Mouse (Mus musculus) megakaryocyte, embryonic 14.5 days (primary cell): ENCODE results near the gene Klhdc4. TPM values are rescaled to one million over a fixed set of nuclear protein-coding genes. Genes with fewer than 3 reads are reported as not detected.
A peak's percentile ranks its signal among the peaks of the same experiment; 100 is the strongest.

Experiments
- H3K27me3 ChIP-seq: replicated peaks from 2 replicates; pipeline ENCODE3; 2012; ENCODE audit warnings: inconsistent platforms
- H3K36me3 ChIP-seq: replicated peaks from 2 replicates; pipeline ENCODE3; 2012; ENCODE audit warnings: low read length, inconsistent platforms, mixed read lengths
- H3K4me1 ChIP-seq: 2 replicates; pipeline ENCODE4 v1.6.1; 2012; ENCODE audit warnings: inconsistent platforms
- H3K4me3 ChIP-seq: replicated peaks from 2 replicates; pipeline ENCODE3; 2012; ENCODE audit warnings: moderate library complexity, mild to moderate bottlenecking, inconsistent platforms
- H3K9me3 ChIP-seq: 2 replicates; pipeline ENCODE4 v1.6.1; 2012; ENCODE audit warnings: inconsistent platforms
- FLI1 ChIP-seq: IDR thresholded peaks from 2 replicates; pipeline ENCODE4 v1.6.1; 2012; ENCODE audit warnings: low read length, inconsistent platforms, mixed read lengths
- GATA1 ChIP-seq: IDR thresholded peaks from 3 replicates; pipeline ENCODE4 v1.6.1; 2012; ENCODE audit warnings: mixed read lengths, low read length, inconsistent platforms, borderline replicate concordance
- polyA plus RNA-seq: library from polyadenylated mRNA; stranded (reverse); fragments of >175 nt; gene quantifications from 2 replicates; pipeline ENCODE4 v1.2.3, GENCODE M21; 2012; ENCODE audit warnings: low replicate concordance; ENCODE audit not compliant: insufficient read depth

The Klhdc4 gene
- polyA plus RNA-seq, 1 experiment = 37.8 TPM

DNA sequence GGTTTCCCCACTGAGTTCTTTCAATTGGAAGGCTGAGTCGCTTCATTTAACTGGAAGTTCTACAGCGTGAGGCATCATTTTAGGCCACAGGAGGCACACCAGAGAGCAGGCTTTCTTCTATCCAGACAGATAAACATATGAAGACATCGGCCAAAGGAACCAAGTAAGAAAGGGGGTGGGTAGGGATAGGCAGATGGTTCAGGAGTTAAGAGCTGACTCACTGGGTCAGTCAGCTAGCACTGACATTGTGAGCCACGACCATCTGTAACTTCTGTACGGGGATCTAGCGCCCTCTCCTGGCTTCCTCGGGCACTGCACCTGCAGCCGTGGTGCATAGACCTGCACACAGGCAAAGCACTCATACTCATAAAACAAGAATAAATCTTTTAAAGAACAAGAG, 11.9 kb upstream of the Klhdc4 start:
- TF ChIP-seq FLI1 = no peak
- TF ChIP-seq GATA1 = no peak
- Histone ChIP-seq H3K27me3 (peaks cover 13% of the 10 kb centered on the region), H3K4me3 (peak overlapping the region; percentile 84), H3K36me3 (no peaks in the 10 kb centered on the region), H3K4me1 (peaks cover 21% of the 10 kb centered on the region), H3K9me3 (no peaks in the 10 kb centered on the region)

- no peaks in the 10 kb centered on the region for H3K36me3 ChIP-seq
- H3K27me3 ChIP-seq = no peaks in the 10 kb centered on the region
- H3K9me3 ChIP-seq = no peaks in the 10 kb centered on the region
- H3K4me1 ChIP-seq = peaks cover 31% of the 10 kb centered on the region
- no peak for TF ChIP-seq GATA1
- TF ChIP-seq FLI1 = no peak
- H3K4me3 ChIP-seq = peak overlapping the region; percentile 42
These were observed 3.1 kb upstream of the Klhdc4 start for GRCm38 (mm10) chr8:121832503-121832902.

DNA sequence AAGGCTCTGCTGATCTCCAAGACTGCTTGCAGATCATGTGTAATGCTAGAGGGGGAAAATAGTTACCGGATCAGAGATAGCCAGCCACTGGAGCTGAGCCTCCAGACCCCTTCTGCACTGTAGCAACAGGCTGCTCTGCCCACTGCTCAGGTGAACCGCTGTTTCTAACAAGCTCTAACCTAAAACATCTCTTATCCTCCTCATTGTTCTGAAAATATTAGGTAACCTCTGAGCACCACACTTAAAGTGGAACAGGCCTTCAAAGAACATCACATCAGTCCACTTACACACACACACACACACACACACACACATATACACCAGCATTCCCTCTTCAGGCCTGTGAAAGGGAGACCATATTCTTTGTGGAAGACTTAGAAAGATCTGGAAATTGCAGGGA, 2.7 kb upstream of the Klhdc4 start:
- Histone ChIP-seq H3K27me3 (no peaks in the 10 kb centered on the region), H3K4me3 (peak overlapping the region; percentile 23)
- TF ChIP-seq FLI1 = no peak
- TF ChIP-seq GATA1 = no peak

DNA sequence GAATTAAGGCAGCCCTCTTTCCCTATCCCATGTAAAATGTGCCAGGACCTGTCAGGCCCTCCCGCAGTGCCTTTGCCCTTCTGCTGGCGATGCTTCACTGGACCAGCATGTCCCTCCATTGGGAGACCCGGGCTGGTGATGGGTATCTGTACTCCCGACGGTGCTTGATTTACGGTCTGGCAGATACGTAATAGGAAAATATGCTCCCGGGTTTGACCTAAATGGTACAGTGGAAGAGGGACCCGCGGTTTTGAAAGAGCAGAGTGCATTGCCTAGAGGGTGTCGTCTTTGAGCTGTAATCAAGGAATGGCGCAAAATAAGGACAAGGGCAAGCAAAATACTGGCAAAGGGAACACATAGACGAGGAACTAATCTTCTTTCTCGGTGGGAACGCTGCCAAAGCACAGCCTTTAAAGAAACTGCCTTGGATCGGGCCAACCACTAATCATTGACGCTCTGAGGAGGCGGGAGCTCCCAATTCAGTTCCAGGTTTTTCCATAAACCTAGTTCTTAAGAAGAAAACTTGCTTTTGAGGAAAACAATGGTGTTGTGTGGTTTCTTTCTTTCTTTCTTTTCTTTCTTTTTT, 501 bp upstream of the Klhdc4 start:
- H3K4me1 ChIP-seq = peaks cover 32% of the 10 kb centered on the region
- H3K27me3 ChIP-seq = no peaks in the 10 kb centered on the region
- peak overlapping the region; percentile 95 for H3K4me3 ChIP-seq
- TF ChIP-seq GATA1 (no peak), FLI1 (no peak)
- no peaks in the 10 kb centered on the region for H3K9me3 ChIP-seq
- no peaks in the 10 kb centered on the region for H3K36me3 ChIP-seq

More for the DNA sequence above, 2.7 kb upstream of the Klhdc4 start:
- H3K9me3 ChIP-seq = no peaks in the 10 kb centered on the region
- peaks cover 32% of the 10 kb centered on the region for H3K4me1 ChIP-seq
- H3K36me3 ChIP-seq = no peaks in the 10 kb centered on the region

DNA sequence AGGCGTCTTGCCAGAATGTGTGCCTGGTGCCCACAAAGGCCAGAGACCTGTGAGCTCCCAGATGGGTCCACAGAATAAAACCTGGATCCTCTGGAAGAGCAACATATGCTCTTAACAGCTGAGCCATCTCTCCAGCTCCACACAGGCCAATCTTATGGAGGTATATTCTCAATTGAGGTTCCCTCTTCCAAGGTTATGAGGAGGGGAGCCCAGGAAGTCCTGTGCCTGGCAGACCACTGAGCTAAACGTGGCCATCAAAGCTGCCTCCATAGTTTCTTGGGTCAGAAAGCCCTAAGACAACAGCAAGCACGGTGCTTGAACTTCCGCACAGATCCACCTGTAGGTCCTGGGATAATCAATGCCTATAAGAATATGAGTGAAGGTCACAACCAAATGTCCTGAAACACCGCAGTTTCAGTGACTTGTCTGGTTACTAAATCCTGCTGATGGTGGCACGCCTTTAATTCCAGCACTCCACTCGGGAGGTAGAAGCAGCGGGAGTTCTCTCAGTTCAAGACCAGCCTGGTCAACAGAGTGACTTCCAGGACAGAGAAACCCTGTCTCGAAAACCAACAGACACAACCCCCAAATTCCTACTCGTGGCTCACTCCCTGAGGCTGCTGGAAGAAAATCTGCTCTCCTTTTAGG, 869 bp downstream of the Klhdc4 start:
- H3K27me3 ChIP-seq = no peaks in the 10 kb centered on the region
- no peaks in the 10 kb centered on the region for H3K36me3 ChIP-seq
- H3K9me3 ChIP-seq = no peaks in the 10 kb centered on the region
- TF ChIP-seq FLI1 = no peak
- no peak for TF ChIP-seq GATA1
- peaks cover 32% of the 10 kb centered on the region for H3K4me1 ChIP-seq
- H3K4me3 ChIP-seq = peak overlapping the region; percentile 95

GRCm38 (mm10) chr8:121827726-121828125, 1.6 kb downstream of the Klhdc4 start:
- H3K36me3 ChIP-seq = no peaks in the 10 kb centered on the region
- no peaks in the 10 kb centered on the region for H3K27me3 ChIP-seq
- H3K4me1 ChIP-seq = peaks cover 32% of the 10 kb centered on the region
- H3K4me3 ChIP-seq = peak overlapping the region; percentile 95
- TF ChIP-seq FLI1 (no peak), GATA1 (no peak)
- no peaks in the 10 kb centered on the region for H3K9me3 ChIP-seq

DNA sequence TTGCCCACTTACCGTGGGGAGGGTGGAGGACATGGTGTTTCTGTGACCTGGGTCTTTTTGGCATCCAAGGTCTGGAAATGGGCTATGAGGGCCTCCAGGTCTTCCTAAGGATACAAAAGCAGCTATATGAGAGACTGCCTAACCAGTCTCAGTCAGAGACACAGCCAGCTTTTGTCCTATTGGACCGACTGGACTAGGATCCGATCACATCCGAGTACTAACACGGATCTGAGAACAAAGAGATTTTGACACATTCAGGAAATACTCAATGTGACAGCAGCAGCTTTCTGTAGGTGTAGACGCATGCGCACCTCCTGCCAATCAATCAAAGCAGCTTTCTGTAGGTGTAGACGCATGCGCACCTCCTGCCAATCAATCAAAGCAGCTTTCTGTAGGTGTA, 7.6 kb downstream of the Klhdc4 start:
- peaks cover 8% of the 10 kb centered on the region; the same call in 1 of the 2 replicates for H3K4me1 ChIP-seq

DNA sequence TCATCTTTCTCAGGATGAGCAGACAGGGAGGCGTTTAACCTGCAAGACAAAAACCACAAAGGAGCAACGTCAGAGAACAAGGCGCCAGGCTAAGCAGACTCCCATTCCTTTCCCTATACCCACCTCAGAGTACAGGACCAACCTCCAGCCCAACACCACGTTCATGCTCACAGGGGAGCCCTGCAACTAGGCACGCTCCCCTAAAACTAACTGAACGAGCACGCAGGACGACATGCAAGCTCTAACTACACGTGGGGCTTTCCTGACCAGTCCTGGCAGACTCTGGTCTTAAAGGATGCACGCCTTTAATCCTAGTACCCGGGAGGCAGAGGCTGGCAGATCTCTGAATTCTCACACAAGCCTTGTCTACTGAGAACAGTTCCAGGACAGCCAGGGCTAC, 8.0 kb downstream of the Klhdc4 start:
- Histone ChIP-seq H3K9me3 (no peaks in the 10 kb centered on the region), H3K36me3 (peaks cover 37% of the 10 kb centered on the region), H3K4me1 (peaks cover 8% of the 10 kb centered on the region; the same call in 1 of the 2 replicates), H3K27me3 (no peaks in the 10 kb centered on the region), H3K4me3 (no peak overlapping the region)
- TF ChIP-seq GATA1 (no peak), FLI1 (no peak)

More for the DNA sequence above, 7.6 kb downstream of the Klhdc4 start:
- no peak overlapping the region for H3K4me3 ChIP-seq
- no peaks in the 10 kb centered on the region for H3K9me3 ChIP-seq
- H3K27me3 ChIP-seq = no peaks in the 10 kb centered on the region
- TF ChIP-seq GATA1 (no peak), FLI1 (no peak)
- peaks cover 36% of the 10 kb centered on the region for H3K36me3 ChIP-seq

DNA sequence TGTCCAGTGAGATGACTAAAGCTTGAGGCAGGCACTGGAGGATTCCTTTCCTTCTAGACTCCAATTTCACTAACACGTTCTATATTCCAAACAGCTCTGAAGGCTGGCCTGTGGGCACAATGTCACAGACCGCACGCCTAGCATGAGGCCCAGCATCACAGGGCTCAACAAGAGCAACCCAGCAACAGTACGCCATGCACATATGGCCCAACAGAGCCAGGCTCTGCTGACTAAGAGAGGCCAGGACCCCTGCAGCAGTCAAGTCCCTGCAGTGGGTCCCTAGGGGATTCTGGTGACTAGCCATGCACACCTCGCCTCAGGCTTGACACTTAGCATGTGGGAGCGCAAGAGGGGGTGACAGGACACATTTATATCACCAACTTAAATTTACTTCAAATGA, 8.5 kb downstream of the Klhdc4 start:
- peaks cover 42% of the 10 kb centered on the region for H3K36me3 ChIP-seq
- peaks cover 8% of the 10 kb centered on the region; the same call in 1 of the 2 replicates for H3K4me1 ChIP-seq
- H3K4me3 ChIP-seq = no peak overlapping the region
- no peaks in the 10 kb centered on the region for H3K27me3 ChIP-seq
- no peak for TF ChIP-seq FLI1
- TF ChIP-seq GATA1 = no peak
- H3K9me3 ChIP-seq = no peaks in the 10 kb centered on the region

- peaks cover 66% of the 10 kb centered on the region for H3K36me3 ChIP-seq
- no peaks in the 10 kb centered on the region for H3K9me3 ChIP-seq
- TF ChIP-seq FLI1 = no peak
- TF ChIP-seq GATA1 = no peak
- peaks cover 8% of the 10 kb centered on the region; the same call in 1 of the 2 replicates for H3K4me1 ChIP-seq
- H3K27me3 ChIP-seq = no peaks in the 10 kb centered on the region
- H3K4me3 ChIP-seq = no peak overlapping the region
These were observed 11.1 kb downstream of the Klhdc4 start for GRCm38 (mm10) chr8:121818226-121818625.

DNA sequence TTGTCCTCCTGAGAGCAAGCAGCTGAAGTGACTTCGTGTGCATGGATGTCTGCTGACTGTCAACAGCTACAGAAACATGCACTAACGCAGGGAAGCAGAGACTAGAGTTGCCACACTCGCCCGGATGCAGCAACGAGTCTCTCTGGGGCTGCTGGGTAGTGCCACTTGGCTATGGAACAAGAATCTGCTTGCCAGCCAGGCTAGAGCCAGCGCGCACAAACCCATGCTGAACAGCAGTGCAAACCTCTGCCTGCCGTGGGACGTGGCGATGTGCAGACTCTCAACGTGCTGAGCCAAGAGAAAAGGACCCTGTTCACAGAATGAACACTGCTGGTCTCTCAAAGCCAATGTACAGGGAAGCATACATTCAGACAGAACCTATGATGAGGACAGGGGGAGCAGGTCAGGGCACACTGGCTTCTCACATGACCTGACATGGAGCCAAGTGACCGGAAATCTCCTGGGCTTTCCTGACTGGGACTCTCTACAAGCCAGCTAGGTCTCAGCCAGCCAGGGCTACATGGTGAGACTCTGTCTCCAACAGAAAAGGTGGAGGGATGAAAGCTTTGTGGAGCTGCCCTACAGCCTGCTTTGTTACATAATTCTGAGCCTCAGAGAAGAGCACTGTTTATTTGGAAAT, 17.3 kb downstream of the Klhdc4 start:
- no peaks in the 10 kb centered on the region for H3K9me3 ChIP-seq
- peaks cover 80% of the 10 kb centered on the region for H3K36me3 ChIP-seq
- peaks cover 10% of the 10 kb centered on the region; the same call in 1 of the 2 replicates for H3K4me1 ChIP-seq
- H3K4me3 ChIP-seq = no peak overlapping the region
- TF ChIP-seq GATA1 (no peak), FLI1 (no peak)
- H3K27me3 ChIP-seq = no peaks in the 10 kb centered on the region
